Mouse (Mus musculus): ENCODE results near the gene Cldn5. TPM values are rescaled to one million over a fixed set of nuclear protein-coding genes. Genes with fewer than 3 reads are reported as not detected.

The Cldn5 gene
- polyA plus RNA-seq, 1 experiment from 2014 or later: 32.3 TPM

Other genes with a start within 250 kb of the Cldn5 start
- 6.0 and 6.4 TPM in 2 replicates for gene Tbx1, start 186.2 kb upstream of the Cldn5 start, polyA plus RNA-seq (2015; fragmentation: Nextera tagmentation; extraction: Ambion mirVana)
- gene Gp1bb, start 154.4 kb upstream of the Cldn5 start, polyA plus RNA-seq (2015; fragmentation: Nextera tagmentation; extraction: Ambion mirVana): 3.0 and 3.4 TPM in 2 replicates
- gene Gm49601, start 150.4 kb upstream of the Cldn5 start, polyA plus RNA-seq (2015; fragmentation: Nextera tagmentation; extraction: Ambion mirVana): 5.5 and 6.9 TPM in 2 replicates
- gene Sept5, start 146.9 kb upstream of the Cldn5 start, polyA plus RNA-seq (2015; fragmentation: Nextera tagmentation; extraction: Ambion mirVana): 59.4 and 62.8 TPM in 2 replicates
- gene Ufd1, start 34.9 kb downstream of the Cldn5 start, polyA plus RNA-seq (2015; fragmentation: Nextera tagmentation; extraction: Ambion mirVana): 95.2 and 96.8 TPM in 2 replicates
- gene Cdc45, start 35.1 kb downstream of the Cldn5 start, polyA plus RNA-seq (2015; fragmentation: Nextera tagmentation; extraction: Ambion mirVana): 32.8 and 39.9 TPM in 2 replicates
- gene 2510002D24Rik, start 59.7 kb downstream of the Cldn5 start, polyA plus RNA-seq (2015; fragmentation: Nextera tagmentation; extraction: Ambion mirVana): 40.2 and 43.6 TPM in 2 replicates
- gene Gm28539, start 59.7 kb downstream of the Cldn5 start, polyA plus RNA-seq (2015; fragmentation: Nextera tagmentation; extraction: Ambion mirVana): not detected in 2 replicates
- 83.1 and 89.8 TPM in 2 replicates for gene Mrpl40, start 100.0 kb downstream of the Cldn5 start, polyA plus RNA-seq (2015; fragmentation: Nextera tagmentation; extraction: Ambion mirVana)
- 12.8 and 14.6 TPM in 2 replicates for gene Hira, start 100.2 kb downstream of the Cldn5 start, polyA plus RNA-seq (2015; fragmentation: Nextera tagmentation; extraction: Ambion mirVana)